Mouse (Mus musculus): ENCODE data around the gene Fam171a1. TPM values are rescaled to one million over a fixed set of nuclear protein-coding genes. Genes with fewer than 3 reads are reported as not detected.

Fam171a1 gene
- polyA plus RNA-seq, 1 experiment from 2014 or later: 55.4 TPM

- H3K4me1 ChIP-seq (replicated peaks): peaks cover 26% of the 10 kb centered on the region
- no peaks in the 10 kb centered on the region for H3K27me3 ChIP-seq
- WGBS: under 1% methylated on average over 80 of the region's 93 CpGs
- H3K27ac ChIP-seq (replicated peaks): peak overlapping the region; percentile 95
- H3K9me3 ChIP-seq: no peaks in the 10 kb centered on the region
- peak; percentile 95 for ATAC-seq (ENCODE audit: low read depth)
- peak overlapping the region; percentile 89 for H3K4me3 ChIP-seq
- H3K9ac ChIP-seq: peak overlapping the region; percentile 97
- H3K4me2 ChIP-seq: peak overlapping the region; percentile 77
- H3K36me3 ChIP-seq: no peaks in the 10 kb centered on the region
Observed at GRCm38 (mm10) chr2:3118203-3118941, 4.3 kb downstream of the Fam171a1 start.

GRCm38 (mm10) chr2:3118969-3119368, 4.9 kb downstream of the Fam171a1 start:
- no peaks in the 10 kb centered on the region for H3K36me3 ChIP-seq
- peak; percentile 38 for ATAC-seq (ENCODE audit: low read depth)
- H3K9me3 ChIP-seq: no peaks in the 10 kb centered on the region
- no peaks in the 10 kb centered on the region for H3K27me3 ChIP-seq
- 1% methylated on average over 13 of the region's 16 CpGs for WGBS
- H3K27ac ChIP-seq (replicated peaks): peak overlapping the region; percentile 95
- H3K9ac ChIP-seq: peak overlapping the region; percentile 97
- peak overlapping the region; percentile 77 for H3K4me2 ChIP-seq
- peak overlapping the region; percentile 89 for H3K4me3 ChIP-seq
- peaks cover 26% of the 10 kb centered on the region for H3K4me1 ChIP-seq (replicated peaks)

GRCm38 (mm10) chr2:3119371-3119935, 5.4 kb downstream of the Fam171a1 start:
- 15% methylated on average over 4 of the region's 4 CpGs for WGBS
- Histone ChIP-seq H3K27ac (replicated peaks) (no peak overlapping the region; the same call in 1 of the 2 replicates), H3K27me3 (no peaks in the 10 kb centered on the region), H3K9me3 (no peaks in the 10 kb centered on the region), H3K4me1 (replicated peaks) (peaks cover 26% of the 10 kb centered on the region), H3K9ac (peak overlapping the region; percentile 97), H3K4me3 (peak overlapping the region; percentile 89), H3K4me2 (peak overlapping the region; percentile 77), H3K36me3 (no peaks in the 10 kb centered on the region)
- no peak for ATAC-seq (ENCODE audit: low read depth)

GRCm38 (mm10) chr2:3122571-3122970, 8.5 kb downstream of the Fam171a1 start:
- Histone ChIP-seq H3K27me3 (no peaks in the 10 kb centered on the region), H3K9ac (no peak overlapping the region), H3K36me3 (no peaks in the 10 kb centered on the region), H3K27ac (replicated peaks) (no peak overlapping the region), H3K4me2 (no peak overlapping the region), H3K4me3 (no peak overlapping the region), H3K9me3 (no peaks in the 10 kb centered on the region), H3K4me1 (replicated peaks) (peaks cover 26% of the 10 kb centered on the region)
- no peak for ATAC-seq (ENCODE audit: low read depth)
- WGBS: 90% methylated on average over 4 of the region's 4 CpGs

- Histone ChIP-seq H3K9me3 (no peaks in the 10 kb centered on the region), H3K36me3 (no peaks in the 10 kb centered on the region), H3K27ac (replicated peaks) (no peak overlapping the region), H3K4me2 (no peak overlapping the region), H3K4me1 (replicated peaks) (peaks cover 9% of the 10 kb centered on the region; the same call in 1 of the 2 replicates), H3K27me3 (no peaks in the 10 kb centered on the region), H3K4me3 (no peak overlapping the region), H3K9ac (no peak overlapping the region)
- 82% methylated on average over 4 of the region's 4 CpGs for WGBS
- no peak for ATAC-seq (ENCODE audit: low read depth)
Observed at GRCm38 (mm10) chr2:3127256-3127883, 13.3 kb downstream of the Fam171a1 start.

GRCm38 (mm10) chr2:3128344-3128871, 14.4 kb downstream of the Fam171a1 start:
- Histone ChIP-seq H3K27ac (replicated peaks) (no peak overlapping the region), H3K9me3 (no peaks in the 10 kb centered on the region), H3K36me3 (no peaks in the 10 kb centered on the region), H3K4me2 (no peak overlapping the region), H3K9ac (no peak overlapping the region), H3K27me3 (no peaks in the 10 kb centered on the region), H3K4me3 (no peak overlapping the region), H3K4me1 (replicated peaks) (peaks cover 9% of the 10 kb centered on the region; the same call in 1 of the 2 replicates)
- no peak; the same call in 1 of the 2 replicates for ATAC-seq (ENCODE audit: low read depth)
- 86% methylated on average over 4 of the region's 4 CpGs for WGBS

GRCm38 (mm10) chr2:3128910-3129309, 14.9 kb downstream of the Fam171a1 start:
- no peak for ATAC-seq (ENCODE audit: low read depth)
- no peaks in the 10 kb centered on the region for H3K27me3 ChIP-seq
- H3K9ac ChIP-seq: no peak overlapping the region
- no peak overlapping the region for H3K4me2 ChIP-seq
- no peak overlapping the region for H3K27ac ChIP-seq (replicated peaks)
- H3K4me3 ChIP-seq: no peak overlapping the region
- no peaks in the 10 kb centered on the region for H3K9me3 ChIP-seq
- peaks cover 12% of the 10 kb centered on the region for H3K4me1 ChIP-seq (replicated peaks)
- no peaks in the 10 kb centered on the region for H3K36me3 ChIP-seq
- WGBS: 71% methylated on average over 2 of the region's 2 CpGs

GRCm38 (mm10) chr2:3132473-3132872, 18.4 kb downstream of the Fam171a1 start:
- H3K27ac ChIP-seq (replicated peaks): no peak overlapping the region
- H3K4me1 ChIP-seq (replicated peaks): peaks cover 38% of the 10 kb centered on the region
- no peak overlapping the region for H3K9ac ChIP-seq
- no peak for ATAC-seq (ENCODE audit: low read depth)
- no peaks in the 10 kb centered on the region for H3K27me3 ChIP-seq
- whole genome bisulfite sequencing: 85% methylated on average over 9 of the region's 9 CpGs
- H3K4me2 ChIP-seq: no peak overlapping the region
- H3K9me3 ChIP-seq: no peaks in the 10 kb centered on the region
- H3K4me3 ChIP-seq: no peak overlapping the region
- no peaks in the 10 kb centered on the region for H3K36me3 ChIP-seq

GRCm38 (mm10) chr2:3134580-3135296, 20.7 kb downstream of the Fam171a1 start:
- WGBS: 24% methylated on average over 12 of the region's 12 CpGs
- no peaks in the 10 kb centered on the region for H3K36me3 ChIP-seq
- H3K9me3 ChIP-seq: no peaks in the 10 kb centered on the region
- no peak overlapping the region for H3K9ac ChIP-seq
- H3K4me2 ChIP-seq: no peak overlapping the region
- H3K4me3 ChIP-seq: no peak overlapping the region
- peaks cover 45% of the 10 kb centered on the region for H3K4me1 ChIP-seq (replicated peaks)
- peak; percentile 18; the same call in 1 of the 2 replicates for ATAC-seq (ENCODE audit: low read depth)
- H3K27ac ChIP-seq (replicated peaks): no peak overlapping the region
- no peaks in the 10 kb centered on the region for H3K27me3 ChIP-seq

- Histone ChIP-seq H3K9ac (no peak overlapping the region), H3K4me2 (no peak overlapping the region), H3K27me3 (no peaks in the 10 kb centered on the region), H3K9me3 (no peaks in the 10 kb centered on the region), H3K27ac (replicated peaks) (no peak overlapping the region), H3K36me3 (no peaks in the 10 kb centered on the region), H3K4me1 (replicated peaks) (peaks cover 47% of the 10 kb centered on the region), H3K4me3 (no peak overlapping the region)
- 24% methylated on average over 2 of the region's 2 CpGs for WGBS
- ATAC-seq (ENCODE audit: low read depth): no peak
Observed at GRCm38 (mm10) chr2:3135297-3135684, 21.3 kb downstream of the Fam171a1 start.

GRCm38 (mm10) chr2:3138308-3138707, 24.3 kb downstream of the Fam171a1 start:
- Histone ChIP-seq H3K4me3 (no peak overlapping the region), H3K9ac (no peak overlapping the region), H3K27me3 (no peaks in the 10 kb centered on the region), H3K4me2 (no peak overlapping the region), H3K9me3 (no peaks in the 10 kb centered on the region), H3K4me1 (replicated peaks) (peaks cover 58% of the 10 kb centered on the region), H3K27ac (replicated peaks) (no peak overlapping the region), H3K36me3 (no peaks in the 10 kb centered on the region)
- ATAC-seq (ENCODE audit: low read depth): no peak
- 87% methylated on average over 2 of the region's 2 CpGs for WGBS

- H3K4me2 ChIP-seq: no peak overlapping the region
- WGBS: 88% methylated on average over 2 of the region's 2 CpGs
- H3K4me3 ChIP-seq: no peak overlapping the region
- peak overlapping the region; percentile 46 for H3K27ac ChIP-seq (replicated peaks)
- no peak overlapping the region for H3K9ac ChIP-seq
- peaks cover 59% of the 10 kb centered on the region for H3K4me1 ChIP-seq (replicated peaks)
- H3K36me3 ChIP-seq: no peaks in the 10 kb centered on the region
- no peak for ATAC-seq (ENCODE audit: low read depth)
- H3K9me3 ChIP-seq: no peaks in the 10 kb centered on the region
- no peaks in the 10 kb centered on the region for H3K27me3 ChIP-seq
Observed at GRCm38 (mm10) chr2:3139065-3139464, 25.0 kb downstream of the Fam171a1 start.

Measured in neural tube, embryonic 13.5 days (tissue).